Mouse (Mus musculus): Measurements from ENCODE around the gene Mtss1l.
A peak's percentile ranks its signal among the peaks of the same experiment; 100 is the strongest.

The Mtss1l gene

DNA sequence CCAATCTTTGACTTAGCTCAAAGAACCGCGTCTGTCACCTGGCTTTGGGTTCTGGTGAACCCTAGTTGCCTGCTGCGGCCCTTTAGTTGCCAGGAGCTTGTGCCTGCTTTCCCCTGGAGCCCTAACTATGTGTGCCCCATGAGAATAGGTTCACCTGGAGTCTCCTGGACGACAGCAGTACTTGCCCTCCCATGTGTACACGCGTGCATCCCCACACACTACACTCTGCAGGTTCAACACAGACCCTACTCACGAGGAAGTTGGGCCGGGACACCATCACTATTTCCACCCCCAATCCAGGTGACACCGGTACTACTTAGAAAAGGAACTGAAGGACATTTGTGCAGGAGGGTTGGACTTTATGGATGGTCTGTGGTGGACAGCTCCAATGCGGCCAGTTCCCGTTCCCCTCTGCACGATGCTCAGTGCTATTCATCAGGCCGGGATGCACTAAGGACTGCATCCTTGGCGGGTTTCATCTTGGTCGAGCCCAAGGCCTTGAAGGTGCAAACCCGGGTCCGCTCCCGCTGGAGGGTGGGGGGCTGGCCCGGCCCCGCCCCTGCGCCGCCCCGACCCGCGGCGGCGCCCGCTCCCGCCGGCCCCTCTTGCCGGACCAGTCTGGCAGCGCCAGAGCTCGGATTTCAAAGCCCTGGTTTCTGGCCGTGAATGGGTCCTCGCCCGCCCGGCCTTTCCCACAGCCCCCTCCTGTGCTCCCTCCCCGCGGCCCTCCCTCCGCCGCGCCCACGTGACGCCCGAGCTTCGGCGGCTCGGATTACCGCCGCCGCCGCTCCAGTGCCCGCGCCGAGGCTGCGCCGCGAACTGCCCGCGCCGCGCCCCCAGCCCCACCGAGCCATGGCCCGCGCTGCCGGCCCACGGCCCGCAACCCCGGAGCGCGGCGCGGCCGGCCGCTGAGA lies at the start of gene Mtss1l:
Mtss1l (plus strand) TSS at position 792 of the 914 bp plus-strand sequence.
- peak; percentile 91 for DNase-seq (ENCODE audit: low read depth, low spot score)

DNA sequence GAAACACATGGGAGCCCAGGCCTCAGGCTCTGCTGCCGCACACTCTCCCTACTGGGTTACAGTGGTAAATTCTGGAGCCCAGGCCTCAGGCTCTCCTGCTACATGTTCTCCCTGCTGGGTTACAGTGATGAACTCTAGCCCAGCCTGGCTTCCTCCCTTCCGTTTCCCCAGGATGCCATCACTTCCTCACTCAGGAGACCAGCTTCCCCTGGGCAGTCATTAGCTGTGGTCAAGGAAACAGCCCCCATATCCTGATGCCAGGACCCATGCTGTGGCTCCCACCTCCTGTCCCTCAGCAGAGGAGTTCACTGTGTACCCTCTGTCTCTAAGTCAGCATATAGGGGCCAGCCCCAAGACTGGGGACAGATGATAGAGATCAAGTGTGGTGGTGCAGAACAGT lies 49.1 kb upstream of the Mtss1l start:
- no peak for DNase-seq (ENCODE audit: low read depth, low spot score)

DNA sequence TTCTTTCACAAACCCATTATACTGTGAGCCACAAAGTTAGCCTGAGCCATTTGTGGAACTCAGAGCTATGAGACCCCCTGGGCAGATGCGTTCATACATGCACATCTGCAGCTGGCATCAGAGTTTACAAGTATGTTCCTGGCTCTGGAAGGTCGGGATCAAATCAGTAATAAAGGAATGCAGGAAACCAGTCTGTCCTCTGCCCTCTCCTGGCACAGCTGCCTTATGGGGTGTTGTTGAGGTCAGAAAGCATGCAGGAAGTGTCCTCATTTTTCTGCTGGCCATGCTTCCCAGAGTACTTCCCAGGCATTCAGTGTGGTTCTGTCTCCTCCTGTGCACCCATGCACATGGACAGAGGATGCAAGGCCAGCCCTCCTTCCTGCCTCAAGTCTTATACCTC lies 48.1 kb upstream of the Mtss1l start:
- DNase-seq (ENCODE audit: low read depth, low spot score) = no peak

DNA sequence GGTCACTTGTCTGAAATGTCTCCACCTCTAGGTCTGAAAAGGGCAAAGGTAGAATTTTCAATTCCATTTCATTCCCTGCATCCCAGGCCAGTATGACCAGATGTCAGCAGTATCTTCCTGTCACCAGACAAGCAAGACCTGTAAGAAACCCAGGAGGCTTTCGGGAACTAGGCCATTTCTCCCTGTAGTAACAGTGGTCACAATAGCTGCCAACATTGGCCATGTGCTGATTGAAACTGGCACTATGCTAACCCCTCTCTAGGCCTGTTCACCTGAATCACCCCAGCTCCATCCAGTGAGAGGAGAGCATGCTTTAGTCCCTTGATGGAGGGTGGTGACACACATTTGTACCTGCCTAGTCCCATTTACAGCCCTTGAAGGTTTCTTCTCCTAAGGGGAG lies 46.7 kb upstream of the Mtss1l start:
- DNase-seq (ENCODE audit: low read depth, low spot score) = no peak

DNA sequence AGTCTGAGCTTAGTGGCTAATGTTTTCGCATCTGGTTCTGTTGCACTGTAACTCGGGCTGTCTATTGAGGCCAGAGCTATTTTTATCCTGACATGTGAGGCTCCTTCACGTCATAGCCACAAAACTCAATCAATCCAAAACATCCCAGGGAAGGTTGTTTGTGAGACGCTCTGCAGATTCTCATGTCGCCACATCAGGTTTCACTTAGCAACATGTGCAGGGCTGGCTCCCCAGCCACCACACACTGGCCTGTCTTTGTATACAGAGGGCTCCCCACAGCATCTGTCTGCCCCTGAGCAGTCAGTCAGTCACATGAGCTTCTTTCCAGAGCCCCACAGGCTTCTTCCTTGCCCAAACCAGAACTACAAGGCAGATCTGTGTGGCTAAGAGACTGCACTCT lies 44.6 kb upstream of the Mtss1l start:
- no peak for DNase-seq (ENCODE audit: low read depth, low spot score)

DNA sequence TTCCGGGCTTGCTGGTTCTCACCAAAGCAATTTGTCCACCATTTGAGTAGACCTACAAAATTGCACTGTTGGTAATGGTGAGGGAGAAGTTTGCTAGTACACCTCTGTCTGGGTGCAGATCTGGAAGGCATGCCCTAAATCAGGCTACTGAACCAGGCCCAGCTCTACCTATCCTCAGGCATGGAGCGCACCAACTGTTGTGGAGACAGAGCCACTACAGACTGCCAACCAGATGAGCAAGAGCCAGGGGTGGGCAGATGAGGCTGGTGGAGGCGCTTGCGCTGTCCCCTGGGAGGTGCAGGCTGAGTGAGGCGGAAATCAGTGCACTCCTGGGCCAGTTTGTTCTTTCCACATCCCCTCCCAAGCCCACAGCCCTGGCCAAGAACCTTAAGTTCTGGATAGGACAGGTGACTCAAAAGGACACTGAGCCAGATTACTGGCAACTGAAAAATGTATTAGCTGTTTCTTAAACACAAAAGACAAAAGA lies 44.1 kb upstream of the Mtss1l start:
- DNase-seq (ENCODE audit: low read depth, low spot score) = no peak

DNA sequence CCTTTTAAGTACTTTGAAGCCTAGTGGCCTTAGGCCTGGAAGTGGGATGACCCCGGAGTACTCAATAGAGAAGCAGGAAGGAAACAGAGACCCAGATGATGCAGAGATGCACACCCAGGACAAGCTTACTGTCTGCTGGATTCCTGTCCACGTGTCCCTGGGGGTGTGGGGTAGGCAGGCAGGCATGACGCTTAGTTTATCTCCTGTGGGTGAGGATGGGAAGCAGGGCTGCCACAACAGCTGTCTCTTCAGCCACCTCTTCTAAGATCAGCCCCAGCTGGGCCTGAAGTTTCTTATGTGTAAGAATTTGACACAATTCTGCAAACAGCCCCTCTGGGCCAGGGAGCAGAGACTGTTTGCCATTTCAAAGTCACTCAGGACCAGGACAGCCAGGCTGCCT lies 42.3 kb upstream of the Mtss1l start:
- DNase-seq (ENCODE audit: low read depth, low spot score) = no peak

DNA sequence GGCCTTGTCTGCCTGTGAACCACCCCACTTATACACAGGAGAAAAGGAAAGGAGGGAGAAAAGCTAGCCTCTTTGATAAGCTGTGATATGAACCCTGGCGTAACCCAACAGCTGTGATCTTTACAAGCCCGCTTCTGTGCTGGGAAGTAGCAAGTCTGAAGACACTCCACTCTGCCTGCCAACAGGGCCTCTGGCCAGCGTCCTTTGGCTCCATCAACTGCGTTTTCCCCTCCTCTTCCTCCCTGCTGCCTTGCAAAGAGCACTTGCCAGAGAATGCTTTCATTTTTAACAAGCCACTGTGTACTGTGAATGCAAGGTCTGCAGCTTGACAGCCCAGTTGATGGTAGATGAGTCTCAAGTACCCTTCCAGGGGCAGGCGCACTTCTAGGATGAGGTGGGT lies 33.5 kb upstream of the Mtss1l start:
- DNase-seq (ENCODE audit: low read depth, low spot score) = no peak

DNA sequence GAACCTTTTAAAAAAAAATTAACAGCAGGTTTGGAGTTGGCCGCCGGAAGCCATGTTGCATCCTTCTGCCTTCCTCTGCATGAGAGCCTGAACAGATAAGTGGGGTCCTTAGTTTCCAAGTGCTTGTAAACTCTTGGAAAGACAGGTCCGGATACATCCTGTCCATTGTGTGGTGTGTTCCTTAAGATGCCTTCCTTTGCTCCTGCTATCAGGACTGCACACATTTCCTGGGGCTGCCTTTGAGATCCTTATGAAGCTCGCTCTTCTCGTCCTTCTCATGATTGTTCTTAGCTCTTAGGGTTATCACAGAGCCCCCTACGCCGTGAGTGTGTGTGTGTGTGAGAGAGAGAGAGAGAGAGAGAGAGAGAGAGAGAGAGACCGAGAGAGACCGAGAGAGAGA lies 31.3 kb upstream of the Mtss1l start:
- DNase-seq (ENCODE audit: low read depth, low spot score) = no peak

DNA sequence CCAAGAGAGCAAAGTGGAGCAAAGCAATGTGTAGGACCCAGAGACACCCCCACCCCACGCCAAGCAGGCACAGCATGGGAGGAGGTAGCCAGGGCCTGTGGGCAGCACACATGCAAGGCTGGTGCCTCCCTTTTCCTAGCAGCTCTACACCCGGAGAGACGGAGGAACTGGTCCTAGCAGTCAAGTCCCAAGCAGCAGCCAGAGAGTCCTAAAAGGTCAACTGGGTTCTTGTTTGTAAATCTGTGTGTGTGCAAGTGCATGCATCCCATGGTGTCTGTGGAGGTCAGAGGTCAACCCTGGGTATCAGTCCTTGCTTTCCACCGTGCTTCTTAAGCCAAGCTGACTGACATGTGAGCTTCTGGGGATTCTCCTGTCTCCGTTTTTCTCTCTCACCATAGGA lies 27.1 kb upstream of the Mtss1l start:
- DNase-seq (ENCODE audit: low read depth, low spot score) = no peak

DNA sequence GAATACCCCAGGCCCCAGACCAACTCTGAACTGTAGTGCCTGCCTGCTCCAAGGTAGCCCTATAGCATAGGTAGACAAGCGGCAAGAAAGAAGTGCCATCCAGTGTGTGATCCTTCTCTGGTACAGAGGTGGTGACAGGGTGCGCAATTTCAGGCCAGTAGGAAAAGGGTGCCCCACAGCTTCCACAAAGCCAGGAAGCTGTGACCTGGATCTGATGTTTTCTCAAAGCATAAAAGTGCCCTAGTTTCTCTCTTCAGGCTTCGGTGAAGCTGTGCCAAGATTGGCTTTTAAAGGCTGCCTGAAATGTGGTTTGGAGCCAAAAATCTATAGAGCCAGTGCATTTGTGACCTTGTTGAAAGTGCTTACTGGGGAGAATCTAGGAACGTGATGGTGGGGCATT lies 26.4 kb upstream of the Mtss1l start:
- DNase-seq (ENCODE audit: low read depth, low spot score) = no peak

DNA sequence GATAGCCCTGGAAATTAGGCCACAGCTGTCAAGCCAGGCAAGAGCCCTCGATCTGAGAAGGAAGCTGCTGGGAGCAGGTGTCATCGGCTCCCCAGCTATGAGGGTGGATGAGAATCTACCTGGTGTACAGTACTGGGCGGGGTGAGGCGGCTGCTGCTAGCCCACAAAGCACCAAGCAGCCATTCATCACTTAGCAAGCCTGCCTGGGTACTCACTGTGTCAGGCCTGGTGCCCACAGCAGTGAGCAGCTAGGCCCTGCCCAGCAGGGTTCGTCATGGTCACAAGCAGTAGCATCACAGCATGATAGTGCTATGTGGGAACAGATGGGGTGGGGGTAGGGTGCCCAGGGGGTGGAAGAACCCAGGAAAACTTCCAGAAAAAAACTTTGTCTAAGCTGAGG lies 25.8 kb upstream of the Mtss1l start:
- DNase-seq (ENCODE audit: low read depth, low spot score) = no peak

DNA sequence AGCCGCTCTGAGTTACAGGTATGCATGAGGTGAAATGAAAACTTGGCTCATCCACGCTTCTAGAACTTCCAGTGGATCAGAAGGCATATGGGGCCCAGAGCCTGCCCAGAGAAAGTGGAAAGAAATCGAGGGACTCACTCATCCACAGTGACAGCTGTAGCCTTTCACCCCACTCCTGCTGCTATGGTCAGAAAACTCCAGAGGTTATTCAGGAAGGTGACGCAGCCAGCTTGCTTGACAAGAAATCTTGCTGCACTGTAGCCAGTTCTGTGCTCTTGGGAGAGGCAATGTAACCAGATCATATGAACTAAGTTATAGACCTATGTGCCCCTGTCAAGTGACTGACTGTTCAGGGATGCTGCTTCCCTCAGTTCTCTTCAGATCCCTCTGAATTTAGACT lies 25.2 kb upstream of the Mtss1l start:
- no peak for DNase-seq (ENCODE audit: low read depth, low spot score)

DNA sequence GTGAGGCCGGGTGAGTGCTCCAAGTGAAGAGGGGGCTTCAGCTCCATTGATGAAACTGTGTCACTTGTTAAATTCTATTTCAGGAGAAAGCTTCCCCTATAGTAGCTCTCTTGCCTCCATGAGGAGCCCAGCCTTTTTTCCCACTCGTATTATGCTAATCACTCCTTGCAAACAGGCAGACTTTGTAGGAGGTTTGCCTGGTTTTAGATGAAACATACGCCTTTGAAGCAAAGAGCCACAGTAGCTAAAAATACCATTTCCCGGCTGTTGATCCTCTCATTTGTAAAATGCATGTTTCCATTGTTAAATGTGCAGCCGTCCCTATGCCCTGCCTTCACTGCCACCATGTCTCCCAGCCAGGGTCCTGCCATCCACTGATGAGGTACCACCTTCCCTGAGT lies 23.7 kb upstream of the Mtss1l start:
- no peak for DNase-seq (ENCODE audit: low read depth, low spot score)

DNA sequence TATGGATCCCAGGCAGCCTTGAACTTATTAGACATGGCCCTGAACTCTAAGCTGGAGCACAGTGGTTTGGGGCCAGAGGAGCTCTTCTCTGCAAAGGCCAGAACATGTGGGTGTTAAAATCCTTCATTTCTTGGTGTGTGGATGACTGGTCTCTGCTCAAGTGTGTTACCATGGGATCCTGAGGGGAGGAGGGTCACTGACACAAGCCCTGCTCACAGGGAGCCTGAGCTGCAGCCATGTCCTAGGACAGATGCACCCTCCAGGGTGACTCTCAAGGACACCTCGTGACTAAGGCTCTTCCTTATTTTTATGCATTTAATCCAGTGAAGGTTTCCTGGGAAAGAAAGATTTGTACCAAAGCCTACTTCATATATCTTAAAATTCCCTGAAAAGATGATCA lies 23.2 kb upstream of the Mtss1l start:
- no peak for DNase-seq (ENCODE audit: low read depth, low spot score)

DNA sequence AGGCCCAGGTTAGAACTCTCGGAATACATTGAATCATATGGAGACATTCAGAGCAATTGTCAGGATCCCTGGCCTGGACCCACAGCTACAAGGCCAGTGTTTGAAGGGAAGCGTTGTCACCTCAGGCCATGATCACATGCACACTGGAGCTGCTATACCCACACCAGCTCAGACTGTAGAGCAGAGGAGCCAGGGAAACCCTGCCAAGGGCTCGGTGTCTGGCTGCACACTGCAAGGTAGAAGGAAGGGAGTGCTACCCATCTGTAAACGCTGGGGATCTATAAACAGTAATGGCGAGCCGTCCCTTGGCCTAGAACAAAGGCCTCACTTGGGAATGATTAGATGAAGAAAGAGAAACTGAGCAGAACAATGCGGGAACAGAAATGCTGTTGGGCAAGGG lies 21.8 kb upstream of the Mtss1l start:
- no peak for DNase-seq (ENCODE audit: low read depth, low spot score)

DNA sequence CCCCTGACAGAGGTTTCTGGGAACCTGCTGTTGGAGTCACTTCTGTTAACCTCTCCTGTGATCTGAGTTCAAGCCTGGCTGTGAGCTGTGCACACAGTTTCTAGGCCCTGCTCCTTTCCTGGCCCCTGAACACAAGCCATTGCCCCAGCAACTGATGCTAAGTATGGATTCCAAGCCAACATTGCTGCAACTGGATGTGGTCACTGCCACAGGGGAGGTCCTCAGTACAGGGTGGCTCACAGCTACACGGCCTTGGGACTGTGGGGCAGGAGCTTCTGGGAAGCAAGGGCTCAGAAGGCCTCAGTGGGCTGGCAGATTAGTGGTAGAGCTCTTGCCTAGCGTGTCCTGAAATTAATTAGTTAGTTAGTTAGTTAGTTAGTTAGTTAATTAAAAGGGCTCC lies 20.7 kb upstream of the Mtss1l start:
- no peak for DNase-seq (ENCODE audit: low read depth, low spot score)

DNA sequence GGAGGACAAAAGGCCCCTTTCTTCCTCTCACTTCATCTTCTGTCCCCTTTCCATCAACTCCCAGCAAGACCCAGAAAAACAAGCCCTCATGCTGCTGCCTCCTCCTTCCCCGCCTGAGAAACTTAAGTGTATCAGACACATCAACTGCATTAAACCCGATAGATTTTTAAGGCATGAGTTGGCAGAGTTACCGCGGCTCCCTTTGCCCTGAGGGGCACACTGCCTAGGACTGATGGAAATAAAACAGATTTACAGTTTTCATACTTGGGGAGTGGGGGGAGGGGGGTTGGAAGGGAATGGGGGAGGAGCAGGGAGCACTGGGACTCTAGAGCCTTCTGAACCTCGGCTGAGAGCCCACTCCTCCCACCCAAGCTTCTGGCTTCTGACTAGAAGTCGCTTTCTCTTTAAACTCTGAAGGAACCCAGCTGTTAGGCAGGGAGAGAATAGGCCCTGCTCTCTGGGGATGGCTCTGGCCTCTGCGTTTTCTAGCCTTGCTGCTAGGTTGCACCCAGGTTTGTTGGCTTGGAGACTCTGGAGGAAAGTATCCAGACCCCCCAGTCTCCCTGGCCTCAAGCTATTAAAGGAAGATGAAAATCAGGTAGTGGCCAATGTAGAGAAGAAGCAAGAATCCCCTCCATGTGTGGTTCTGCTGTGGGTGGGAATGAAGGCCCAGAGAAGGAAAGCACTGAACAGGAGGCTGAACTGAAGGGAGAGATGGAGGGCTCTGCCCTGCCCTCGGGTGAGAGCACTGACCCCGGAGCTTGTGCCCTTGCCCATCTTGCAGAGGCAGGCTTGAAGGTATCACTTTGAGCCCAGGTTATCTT lies 18.4 kb upstream of the Mtss1l start:
- DNase-seq (ENCODE audit: low read depth, low spot score) = no peak

DNA sequence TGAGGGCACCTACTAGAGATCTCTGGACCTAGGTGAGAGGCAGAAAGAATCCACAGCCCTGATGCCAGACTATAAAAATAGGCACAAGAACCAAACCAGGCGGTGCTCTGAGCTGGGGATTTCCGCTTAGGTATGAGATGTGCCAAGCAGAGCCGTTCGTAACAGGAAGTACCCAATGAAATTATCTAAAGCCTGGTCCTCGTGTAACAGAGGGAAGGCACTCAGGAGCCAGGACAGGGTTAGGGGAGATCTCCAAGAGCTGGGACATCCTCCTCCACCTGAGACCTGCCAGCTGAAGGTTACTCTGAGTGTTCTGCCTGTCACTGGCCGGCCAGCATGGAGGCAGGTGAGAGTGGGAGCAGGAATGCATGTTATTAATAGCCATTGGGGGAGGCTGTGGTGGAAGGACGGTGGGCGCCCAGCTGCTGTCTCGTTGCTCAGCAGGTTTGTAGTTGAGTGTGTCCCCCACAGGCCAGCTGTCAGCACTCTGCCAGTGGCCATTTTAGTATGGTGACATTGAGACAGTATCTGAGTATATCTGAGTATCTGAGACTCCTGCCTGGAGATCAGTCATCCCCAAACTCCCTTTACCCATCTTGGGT lies 17.7 kb upstream of the Mtss1l start:
- no peak for DNase-seq (ENCODE audit: low read depth, low spot score)

DNA sequence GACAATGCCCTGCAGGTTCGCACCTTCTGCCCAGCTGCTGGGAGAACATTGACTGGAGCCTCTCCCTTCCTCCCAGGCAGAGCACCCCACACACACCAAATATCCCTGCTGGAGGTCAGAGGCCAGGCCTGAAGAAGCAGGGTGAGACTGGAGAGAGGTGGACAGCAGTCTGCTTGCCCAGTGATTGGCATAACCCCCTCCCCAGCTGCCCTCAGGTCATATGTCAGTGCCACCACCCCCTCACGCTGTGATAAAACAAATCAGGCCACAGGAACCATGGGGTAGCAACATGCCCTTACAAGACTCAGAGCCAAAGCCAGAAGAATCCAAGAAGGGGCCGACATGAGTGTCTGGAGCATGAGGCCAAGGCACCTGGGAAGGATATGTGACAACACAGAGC lies 17.2 kb upstream of the Mtss1l start:
- DNase-seq (ENCODE audit: low read depth, low spot score) = no peak

DNA sequence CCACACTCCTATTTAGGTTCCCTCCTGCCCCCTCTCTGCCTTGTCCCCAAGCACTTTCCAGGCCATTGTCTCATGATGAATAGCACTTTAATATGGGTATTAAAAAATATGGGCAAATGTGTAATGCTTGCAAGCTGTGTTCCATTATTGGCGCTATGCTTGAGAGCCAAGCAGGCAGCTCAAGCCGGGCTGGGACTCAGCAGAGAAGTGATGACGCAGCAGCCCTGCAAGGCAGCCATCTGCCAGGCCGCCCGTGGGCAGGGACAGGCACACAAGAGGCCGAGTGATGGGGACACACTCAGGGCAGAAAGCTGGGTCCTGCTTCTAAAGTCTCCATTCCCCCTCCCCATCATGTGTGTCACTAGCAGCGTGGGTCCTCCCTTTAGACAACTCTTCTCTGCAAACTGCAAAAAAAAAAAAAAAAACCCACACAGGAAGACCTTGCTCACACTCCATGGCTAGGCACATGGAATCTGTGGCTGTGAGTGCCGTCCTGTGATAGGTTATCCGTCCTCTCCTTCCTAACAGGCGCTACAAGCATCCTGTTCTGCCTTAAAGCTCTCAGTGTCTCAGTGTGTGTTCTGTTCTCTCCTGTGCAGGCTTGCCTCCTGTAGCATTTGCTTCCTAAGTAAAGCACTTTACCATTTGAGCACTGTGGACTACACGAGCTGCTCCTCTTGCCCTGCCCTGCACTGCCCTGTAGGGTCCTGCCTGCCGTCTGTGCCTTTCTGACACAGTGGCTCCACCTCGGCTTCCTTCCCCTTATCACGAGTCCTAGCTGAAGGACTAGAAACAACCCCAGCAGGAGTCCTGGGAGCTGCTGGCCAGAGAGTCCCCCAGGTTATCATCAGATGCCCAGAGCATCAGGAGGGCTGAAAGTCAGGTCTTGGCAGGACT lies 15.6 kb upstream of the Mtss1l start:
- no peak for DNase-seq (ENCODE audit: low read depth, low spot score)

Measured in ZHBTc4 (cell line).